Mouse (Mus musculus) C3H10T1/2 (cell line): ENCODE measurements around the gene Fhdc1. TPM values are rescaled to one million over a fixed set of nuclear protein-coding genes. Genes with fewer than 3 reads are reported as not detected.

ENCODE experiments used
- polyA plus RNA-seq, 2 experiments: library from polyadenylated mRNA; unstranded; fragments of >200 nt; fragmentation: generic; extraction: Trizol; gene quantifications; one replicate each; pipeline ENCODE4 v1.2.1; 2012; ENCODE audit warnings: missing spikeins in 2 of 2

Fhdc1 gene
- polyA plus RNA-seq, result 1 to 10 TPM; 1.7 to 2.1 TPM

GRCm38 (mm10) chr3:84480006-84480897 is at the start of gene Fhdc1:
TSS of gene Fhdc1 (minus strand) at chr3:84480429.

Other genes starting within 250 kb of the Fhdc1 start
- gene Trim2, start 173.6 kb downstream of the Fhdc1 start, polyA plus RNA-seq, result 1 to 10 TPM in 1 of 2 experiments, under 1 TPM in 1; 0.67 to 4.0 TPM
- gene Arfip1, start 102.2 kb upstream of the Fhdc1 start, polyA plus RNA-seq, result 10 to 100 TPM in 1 of 2 experiments, 1 to 10 TPM in 1; 1.2 to 12.8 TPM
- gene Tigd4, start 113.1 kb upstream of the Fhdc1 start, polyA plus RNA-seq, result not detected
- under 1 TPM; 0.01 to 0.06 TPM for gene Tmem154, start 185.8 kb upstream of the Fhdc1 start, polyA plus RNA-seq